Mouse (Mus musculus): ENCODE data around the gene Jade1. TPM values are rescaled to one million over a fixed set of nuclear protein-coding genes. Genes with fewer than 3 reads are reported as not detected.
A peak's percentile ranks its signal among the peaks of the same experiment; 100 is the strongest.

The Jade1 gene
- total and polyA plus RNA-seq, 2 experiments from 2014 or later, result 13.9 to 16.8 TPM

DNA sequence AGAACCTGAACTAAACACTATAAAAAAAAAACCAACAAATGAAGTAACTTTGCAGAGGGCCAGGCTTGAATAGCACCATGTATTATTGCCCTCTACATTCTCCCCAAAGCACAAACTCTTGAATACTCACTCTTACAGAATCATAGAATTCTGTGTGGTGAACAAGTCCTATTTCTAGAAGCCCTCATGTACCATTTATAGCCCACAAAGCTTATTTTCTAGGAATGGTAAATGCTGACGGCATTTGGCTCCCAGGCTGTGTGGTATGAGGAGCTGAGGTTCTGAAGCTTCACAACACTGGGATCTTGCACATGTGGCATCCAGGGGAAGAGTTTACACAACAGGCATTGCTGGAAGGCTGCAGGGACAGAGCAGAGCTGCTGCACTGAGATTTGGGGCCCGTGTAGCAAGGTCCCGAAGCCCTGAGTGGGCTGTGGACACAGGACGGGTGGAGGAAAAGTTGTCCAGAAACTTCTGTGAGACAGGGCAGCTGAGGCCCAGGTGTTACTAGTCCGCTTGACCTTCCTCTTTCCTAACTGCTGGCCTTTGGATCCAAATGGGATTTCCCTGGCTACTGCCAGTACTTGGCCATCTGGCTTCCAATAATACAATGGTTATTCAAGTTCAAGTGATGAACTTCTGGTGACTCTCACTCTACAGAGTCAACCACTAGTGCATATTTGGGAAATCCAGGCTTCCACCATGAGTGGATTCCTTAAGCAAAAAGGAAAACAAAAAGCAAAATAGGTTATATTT, 58.9 kb downstream of the Jade1 start:
- WGBS, result 90% methylated on average over 5 of the region's 5 CpGs
- TF ChIP-seq CTCF (IDR thresholded peaks at IDR 0.05; ENCODE audit: low read depth), result no peak
- TF ChIP-seq EP300 (IDR thresholded peaks at IDR 0.05; ENCODE audit: low read depth), result no peak
- ATAC-seq (ENCODE audit: insufficient read depth, low read depth), result no peak
- H3K9ac ChIP-seq (replicated peaks; ENCODE audit: low read depth, low read length), result no peak overlapping the region
- no peak overlapping the region for H3K4me3 ChIP-seq (ENCODE audit: low read depth, low read length)
- DNase-seq (ENCODE audit: low spot score), result no peak
- H3K4me2 ChIP-seq (ENCODE audit: low read depth, low read length), result no peak overlapping the region
- peaks cover 57% of the 10 kb centered on the region for H3K36me3 ChIP-seq (replicated peaks; ENCODE audit: control insufficient read depth, insufficient read depth, low read length)
- H3K27me3 ChIP-seq (ENCODE audit: control insufficient read depth, insufficient read depth, low read length), result no peaks in the 10 kb centered on the region
- no peaks in the 10 kb centered on the region for H3K9me3 ChIP-seq (replicated peaks; ENCODE audit: control insufficient read depth, low read length)
- H3K27ac ChIP-seq (ENCODE audit: low read depth), result no peak overlapping the region
- H3K4me1 ChIP-seq (ENCODE audit: control insufficient read depth, insufficient read depth), result no peaks in the 10 kb centered on the region

- WGBS, result 65% methylated on average over 3 of the region's 3 CpGs
- DNase-seq (ENCODE audit: low spot score) (no peak), ATAC-seq (ENCODE audit: insufficient read depth, low read depth) (no peak)
- no peaks in the 10 kb centered on the region for H3K9me3 ChIP-seq (replicated peaks; ENCODE audit: control insufficient read depth, low read length)
- H3K4me2 ChIP-seq (ENCODE audit: low read depth, low read length), result no peak overlapping the region
- H3K4me3 ChIP-seq (ENCODE audit: low read depth, low read length), result no peak overlapping the region
- no peaks in the 10 kb centered on the region for H3K4me1 ChIP-seq (ENCODE audit: control insufficient read depth, insufficient read depth)
- no peak overlapping the region for H3K9ac ChIP-seq (replicated peaks; ENCODE audit: low read depth, low read length)
- no peak for TF ChIP-seq CTCF (IDR thresholded peaks at IDR 0.05; ENCODE audit: low read depth)
- no peak for TF ChIP-seq EP300 (IDR thresholded peaks at IDR 0.05; ENCODE audit: low read depth)
- no peak overlapping the region for H3K27ac ChIP-seq (ENCODE audit: low read depth)
- H3K36me3 ChIP-seq (replicated peaks; ENCODE audit: control insufficient read depth, insufficient read depth, low read length), result peaks cover 23% of the 10 kb centered on the region
- no peaks in the 10 kb centered on the region for H3K27me3 ChIP-seq (ENCODE audit: control insufficient read depth, insufficient read depth, low read length)
Observed at GRCm38 (mm10) chr3:41618036-41618435, 62.5 kb downstream of the Jade1 start.

DNA sequence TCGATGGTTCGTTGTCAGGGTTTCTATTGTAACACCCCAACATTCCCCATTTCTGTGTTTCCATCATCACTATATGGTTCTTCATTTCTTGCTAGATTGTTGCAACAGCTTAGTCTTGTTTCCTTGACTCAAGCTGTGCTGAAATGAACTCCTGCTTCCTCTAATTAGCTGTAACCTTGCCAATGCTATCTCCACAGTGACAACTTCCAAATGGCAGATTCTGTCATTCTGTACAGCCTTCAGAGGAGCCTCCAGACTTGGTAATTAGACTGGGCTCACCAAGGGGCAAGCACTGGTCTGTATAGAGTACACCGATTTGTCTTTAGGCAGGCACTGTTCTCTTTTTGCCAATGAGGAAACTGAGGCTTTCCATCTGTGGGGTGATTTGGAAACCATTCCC, 63.0 kb downstream of the Jade1 start:
- peak; percentile 39 for ATAC-seq (ENCODE audit: insufficient read depth, low read depth)
- 78% methylated on average over 3 of the region's 3 CpGs for WGBS

DNA sequence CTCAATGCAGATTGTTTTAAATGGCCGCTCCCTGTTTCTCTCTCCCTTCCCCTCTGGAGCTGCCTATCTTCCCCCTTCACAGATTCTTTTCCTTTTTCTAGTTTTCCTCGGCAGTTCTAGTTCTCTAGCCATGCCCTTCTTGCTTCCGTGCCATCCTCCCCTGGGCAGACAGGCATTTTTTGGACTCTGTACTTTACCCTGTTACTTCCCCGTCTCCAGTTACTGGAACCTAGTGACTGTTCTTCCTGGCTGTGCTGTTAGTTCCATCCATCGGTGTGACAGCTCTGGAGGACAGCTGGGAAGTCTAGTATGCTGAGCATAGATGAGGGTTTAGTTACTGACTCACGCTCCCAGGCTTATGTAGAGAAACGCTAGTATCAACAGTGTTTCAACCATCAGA, 65.4 kb downstream of the Jade1 start:
- Histone ChIP-seq H3K4me2 (ENCODE audit: low read depth, low read length) (no peak overlapping the region), H3K4me3 (ENCODE audit: low read depth, low read length) (no peak overlapping the region), H3K27ac (ENCODE audit: low read depth) (no peak overlapping the region), H3K9ac (replicated peaks; ENCODE audit: low read depth, low read length) (no peak overlapping the region), H3K9me3 (replicated peaks; ENCODE audit: control insufficient read depth, low read length) (no peaks in the 10 kb centered on the region), H3K36me3 (replicated peaks; ENCODE audit: control insufficient read depth, insufficient read depth, low read length) (no peaks in the 10 kb centered on the region; the same call in none of the 2 replicates), H3K4me1 (ENCODE audit: control insufficient read depth, insufficient read depth) (no peaks in the 10 kb centered on the region), H3K27me3 (ENCODE audit: control insufficient read depth, insufficient read depth, low read length) (no peaks in the 10 kb centered on the region)
- no peak for ATAC-seq (ENCODE audit: insufficient read depth, low read depth)
- TF ChIP-seq EP300 (IDR thresholded peaks at IDR 0.05; ENCODE audit: low read depth) (no peak), CTCF (IDR thresholded peaks at IDR 0.05; ENCODE audit: low read depth) (no peak)
- DNase-seq (ENCODE audit: low spot score), result no peak
- 88% methylated on average over 7 of the region's 7 CpGs for WGBS

More for the DNA sequence above, 63.0 kb downstream of the Jade1 start:
- Histone ChIP-seq H3K9ac (replicated peaks; ENCODE audit: low read depth, low read length) (no peak overlapping the region), H3K4me2 (ENCODE audit: low read depth, low read length) (no peak overlapping the region), H3K4me3 (ENCODE audit: low read depth, low read length) (no peak overlapping the region), H3K36me3 (replicated peaks; ENCODE audit: control insufficient read depth, insufficient read depth, low read length) (peaks cover 19% of the 10 kb centered on the region), H3K4me1 (ENCODE audit: control insufficient read depth, insufficient read depth) (no peaks in the 10 kb centered on the region), H3K27ac (ENCODE audit: low read depth) (no peak overlapping the region), H3K27me3 (ENCODE audit: control insufficient read depth, insufficient read depth, low read length) (no peaks in the 10 kb centered on the region), H3K9me3 (replicated peaks; ENCODE audit: control insufficient read depth, low read length) (no peaks in the 10 kb centered on the region)
- no peak for DNase-seq (ENCODE audit: low spot score)
- no peak for TF ChIP-seq CTCF (IDR thresholded peaks at IDR 0.05; ENCODE audit: low read depth)
- no peak for TF ChIP-seq EP300 (IDR thresholded peaks at IDR 0.05; ENCODE audit: low read depth)

GRCm38 (mm10) chr3:41655642-41656041, 100.1 kb downstream of the Jade1 start:
- Histone ChIP-seq H3K4me2 (ENCODE audit: low read depth, low read length) (no peak overlapping the region), H3K4me1 (ENCODE audit: control insufficient read depth, insufficient read depth) (no peaks in the 10 kb centered on the region), H3K9ac (replicated peaks; ENCODE audit: low read depth, low read length) (no peak overlapping the region), H3K36me3 (replicated peaks; ENCODE audit: control insufficient read depth, insufficient read depth, low read length) (peaks cover 15% of the 10 kb centered on the region), H3K27me3 (ENCODE audit: control insufficient read depth, insufficient read depth, low read length) (no peaks in the 10 kb centered on the region), H3K27ac (ENCODE audit: low read depth) (no peak overlapping the region), H3K9me3 (replicated peaks; ENCODE audit: control insufficient read depth, low read length) (no peaks in the 10 kb centered on the region), H3K4me3 (ENCODE audit: low read depth, low read length) (no peak overlapping the region)
- 91% methylated on average over 1 of the region's 1 CpGs for WGBS
- ATAC-seq (ENCODE audit: insufficient read depth, low read depth), result no peak
- TF ChIP-seq EP300 (IDR thresholded peaks at IDR 0.05; ENCODE audit: low read depth) (no peak), CTCF (IDR thresholded peaks at IDR 0.05; ENCODE audit: low read depth) (no peak)
- DNase-seq (ENCODE audit: low spot score), result no peak

Other genes starting within 250 kb of the Jade1 start
- gene Sclt1, start 186.8 kb downstream of the Jade1 start, total RNA-seq (2014; rRNA removed; ENCODE audit: low replicate concordance), result 3.5 and 4.1 TPM in 2 replicates
- 6.4 and 6.9 TPM in 2 replicates for gene Sclt1, start 186.8 kb downstream of the Jade1 start, polyA plus RNA-seq (2015; fragmentation: Nextera tagmentation; extraction: Ambion mirVana)
- 3.3 and 8.7 TPM in 2 replicates for gene D3Ertd751e, start 186.9 kb downstream of the Jade1 start, total RNA-seq (2014; rRNA removed; ENCODE audit: low replicate concordance)
- 18.4 and 18.7 TPM in 2 replicates for gene D3Ertd751e, start 186.9 kb downstream of the Jade1 start, polyA plus RNA-seq (2015; fragmentation: Nextera tagmentation; extraction: Ambion mirVana)

All from heart, postnatal 0 days (tissue).